8 mouse cellular contexts compared by ENCODE assay signal in the genomic region with DNA sequence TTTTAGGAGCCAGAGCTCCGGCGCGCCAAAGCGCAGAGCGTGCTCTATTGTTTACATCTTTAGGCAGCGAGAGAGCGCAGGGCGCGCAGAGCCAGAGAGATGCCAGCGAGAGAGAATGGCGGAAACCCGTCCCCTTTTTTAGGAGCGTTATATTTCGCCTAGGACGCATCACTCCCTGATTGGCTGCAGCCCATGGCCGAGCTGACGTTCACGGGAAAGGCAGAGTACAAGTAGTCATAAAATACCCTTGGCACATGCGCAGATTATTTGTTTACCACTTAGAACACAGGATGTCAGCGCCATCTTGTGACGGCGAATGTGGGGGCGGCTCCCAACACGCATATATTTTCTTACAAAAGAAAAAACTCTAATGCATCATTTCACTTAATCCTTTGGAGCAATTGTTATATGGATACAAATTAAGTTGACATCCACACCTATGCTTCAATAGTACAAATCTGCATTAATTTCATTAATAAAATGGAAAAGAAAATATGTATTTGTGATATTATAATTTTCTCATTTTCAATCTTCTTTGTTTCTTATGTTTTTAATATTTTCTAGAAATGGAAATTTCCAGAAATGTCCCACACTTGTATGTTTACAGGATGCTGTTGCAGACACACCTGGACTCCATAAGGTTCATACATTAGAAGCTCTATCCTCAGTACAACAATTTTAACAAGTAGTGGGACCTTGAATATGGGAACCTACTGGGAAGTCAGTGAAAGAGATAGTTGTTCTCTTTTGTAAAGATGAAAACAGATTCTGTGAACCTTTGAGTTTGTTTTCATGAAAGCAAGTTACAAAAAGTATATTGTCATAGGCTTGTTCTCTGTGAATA.
DNase-seq lines count a peak whose midpoint lies in the region; ATAC-seq lines count a peak whose summit lies in the region.
"Not testable (repeated sequence)": the region's sequence is repeated elsewhere in the genome, so short reads cannot be mapped to it uniquely, and the experiment has no call there.

No protein-coding gene starts in this region.

- H3K27ac ChIP-seq in embryonic facial prominence, embryonic 14.5 days (replicated peaks; ENCODE audit: low read depth, low read length); forebrain, embryonic 16.5 days (ENCODE audit: low read length); heart, embryonic 16.5 days (ENCODE audit: low read length); hindbrain, embryonic 16.5 days (ENCODE audit: low read depth, low read length); kidney, embryonic 16.5 days (ENCODE audit: low read length); lung, embryonic 15.5 days; midbrain, embryonic 16.5 days (ENCODE audit: low read length): not testable (repeated sequence)

- H3K27me3 ChIP-seq in embryonic facial prominence, embryonic 14.5 days (replicated peaks; ENCODE audit: control insufficient read depth, insufficient read depth, low read length); forebrain, embryonic 16.5 days (replicated peaks; ENCODE audit: control insufficient read depth, insufficient read depth, low read length); heart, embryonic 16.5 days (ENCODE audit: control insufficient read depth, insufficient read depth, low read length); hindbrain, embryonic 16.5 days (replicated peaks; ENCODE audit: control insufficient read depth, insufficient read depth, low read length); kidney, embryonic 16.5 days (ENCODE audit: insufficient read depth, low read length); lung, embryonic 15.5 days; midbrain, embryonic 16.5 days (ENCODE audit: control insufficient read depth, insufficient read depth, low read depth, low read length): not testable (repeated sequence)

- not testable (repeated sequence) for H3K9me3 ChIP-seq in embryonic facial prominence, embryonic 14.5 days (ENCODE audit: control insufficient read depth, low read length); forebrain, embryonic 16.5 days (ENCODE audit: control insufficient read depth, low read length); heart, embryonic 16.5 days (replicated peaks; ENCODE audit: control insufficient read depth, low read length); hindbrain, embryonic 16.5 days (ENCODE audit: control insufficient read depth, low read length); kidney, embryonic 16.5 days (ENCODE audit: low read length); lung, embryonic 15.5 days; midbrain, embryonic 16.5 days (replicated peaks; ENCODE audit: control insufficient read depth, low read length, poor library complexity, severe bottlenecking)

- DNase-seq in embryonic facial prominence, embryonic 14.5 days (ENCODE audit: low spot score), result not testable (repeated sequence)
- peak; percentile 29 for DNase-seq in retina, postnatal 1 day

- H3K4me2 ChIP-seq in embryonic facial prominence, embryonic 14.5 days (ENCODE audit: low read depth, low read length), result peak overlapping the region; percentile 42
- H3K4me2 ChIP-seq in forebrain, embryonic 16.5 days (ENCODE audit: low read length), result peak overlapping the region; percentile 47; the same call in 1 of the 2 replicates
- H3K4me2 ChIP-seq in heart, embryonic 16.5 days (ENCODE audit: low read depth, low read length), result peak overlapping the region; percentile 48
- H3K4me2 ChIP-seq in hindbrain, embryonic 16.5 days (ENCODE audit: low read length), result peak overlapping the region; percentile 44
- H3K4me2 ChIP-seq in kidney, embryonic 16.5 days (replicated peaks; ENCODE audit: low read depth, low read length), result peak overlapping the region; percentile 39
- H3K4me2 ChIP-seq in lung, embryonic 15.5 days, result peak overlapping the region; percentile 38; the same call in 1 of the 2 replicates
- not testable (repeated sequence) for H3K4me2 ChIP-seq in midbrain, embryonic 16.5 days (ENCODE audit: low read length)

- not testable (repeated sequence) for H3K9ac ChIP-seq in embryonic facial prominence, embryonic 14.5 days (ENCODE audit: low read depth, low read length); forebrain, embryonic 16.5 days (replicated peaks; ENCODE audit: low read depth, low read length); heart, embryonic 16.5 days (ENCODE audit: low read length); hindbrain, embryonic 16.5 days (ENCODE audit: low read depth, low read length); kidney, embryonic 16.5 days (replicated peaks; ENCODE audit: low read length); lung, embryonic 15.5 days; midbrain, embryonic 16.5 days (ENCODE audit: low read depth, low read length)

- 57% methylated on average over 10 of the region's 24 CpGs for WGBS in embryonic facial prominence, embryonic 14.5 days
- WGBS in forebrain, embryonic 16.5 days, result 47% methylated on average over 11 of the region's 24 CpGs
- 39% methylated on average over 10 of the region's 24 CpGs for WGBS in heart, embryonic 16.5 days
- WGBS in hindbrain, embryonic 16.5 days, result 57% methylated on average over 10 of the region's 24 CpGs
- WGBS in kidney, embryonic 16.5 days, result 54% methylated on average over 11 of the region's 24 CpGs
- WGBS in lung, embryonic 15.5 days, result 38% methylated on average over 20 of the region's 24 CpGs
- WGBS in midbrain, embryonic 16.5 days, result 41% methylated on average over 11 of the region's 24 CpGs

- peak overlapping the region; percentile 22 for H3K4me3 ChIP-seq in embryonic facial prominence, embryonic 14.5 days (ENCODE audit: low read depth, low read length)
- H3K4me3 ChIP-seq in forebrain, embryonic 16.5 days (replicated peaks; ENCODE audit: low read length), result peak overlapping the region; percentile 33
- H3K4me3 ChIP-seq in heart, embryonic 16.5 days (ENCODE audit: low read length), result peak overlapping the region; percentile 35
- H3K4me3 ChIP-seq in hindbrain, embryonic 16.5 days (ENCODE audit: low read length), result peak overlapping the region; percentile 28
- peak overlapping the region; percentile 28 for H3K4me3 ChIP-seq in kidney, embryonic 16.5 days (ENCODE audit: low read length)
- H3K4me3 ChIP-seq in lung, embryonic 15.5 days, result peak overlapping the region; percentile 25
- H3K4me3 ChIP-seq in midbrain, embryonic 16.5 days (ENCODE audit: low read depth, low read length), result peak overlapping the region; percentile 27

- H3K36me3 ChIP-seq in embryonic facial prominence, embryonic 14.5 days (ENCODE audit: control insufficient read depth, insufficient read depth, low read length); forebrain, embryonic 16.5 days (ENCODE audit: control insufficient read depth, insufficient read depth); heart, embryonic 16.5 days (ENCODE audit: control insufficient read depth, insufficient read depth); hindbrain, embryonic 16.5 days (ENCODE audit: control insufficient read depth, insufficient read depth, low read length); kidney, embryonic 16.5 days (ENCODE audit: insufficient read depth, low read length); lung, embryonic 15.5 days; midbrain, embryonic 16.5 days (ENCODE audit: control insufficient read depth, insufficient read depth, low read length): not testable (repeated sequence)

- not testable (repeated sequence) for ATAC-seq in embryonic facial prominence, embryonic 14.5 days (ENCODE audit: low read depth); heart, embryonic 16.5 days (replicated peaks; ENCODE audit: extremely low read depth, insufficient read depth, low FRiP score); hindbrain, embryonic 16.5 days; kidney, embryonic 16.5 days (ENCODE audit: low FRiP score, low TSS enrichment); lung, embryonic 15.5 days (ENCODE audit: borderline replicate concordance, extremely low read depth, low FRiP score, low TSS enrichment)
- ATAC-seq in forebrain, embryonic 16.5 days, result peak; percentile 64
- peak; percentile 28; the same call in 1 of the 2 replicates for ATAC-seq in midbrain, embryonic 16.5 days

- H3K4me1 ChIP-seq in embryonic facial prominence, embryonic 14.5 days (ENCODE audit: control insufficient read depth, insufficient read depth, low read length); forebrain, embryonic 16.5 days (replicated peaks; ENCODE audit: control insufficient read depth, insufficient read depth, low read length); heart, embryonic 16.5 days (ENCODE audit: control insufficient read depth, insufficient read depth, low read length); hindbrain, embryonic 16.5 days (ENCODE audit: control insufficient read depth, insufficient read depth, low read depth, low read length); kidney, embryonic 16.5 days (ENCODE audit: insufficient read depth, low read length); lung, embryonic 15.5 days; midbrain, embryonic 16.5 days (ENCODE audit: control insufficient read depth, insufficient read depth, low read length): not testable (repeated sequence)
